Mouse (Mus musculus): ENCODE data around the gene Ptpn21.

GRCm38 (mm10) chr12:98741011-98741501, 3.9 kb upstream of the Ptpn21 start:
- no peak for TF ChIP-seq CTCF (IDR thresholded peaks at IDR 0.05; ENCODE audit: insufficient read depth, low read length)
- TF ChIP-seq POLR2A (IDR thresholded peaks at IDR 0.05; ENCODE audit: borderline replicate concordance, extremely low read depth, low read depth, low read length), result no peak
